Mouse (Mus musculus): ENCODE measurements around the gene Paqr9. TPM values are rescaled to one million over a fixed set of nuclear protein-coding genes. Genes with fewer than 3 reads are reported as not detected.

Gene Paqr9
- polyA plus RNA-seq, 1 experiment: 14.9 TPM

GRCm38 (mm10) chr9:95572558-95572957 lies 13.1 kb downstream of the Paqr9 start:
- no peak for DNase-seq (ENCODE audit: extremely low spot score in 1 of 2, low spot score in 1 of 2)

GRCm38 (mm10) chr9:95574116-95574515 lies 14.7 kb downstream of the Paqr9 start:
- DNase-seq (ENCODE audit: extremely low spot score in 1 of 2, low spot score in 1 of 2): no peak

GRCm38 (mm10) chr9:95577502-95577901 lies 18.0 kb downstream of the Paqr9 start:
- no peak for DNase-seq (ENCODE audit: extremely low spot score in 1 of 2, low spot score in 1 of 2)

- DNase-seq (ENCODE audit: extremely low spot score in 1 of 2, low spot score in 1 of 2): no peak
These were observed 19.0 kb downstream of the Paqr9 start for GRCm38 (mm10) chr9:95578366-95578895.

- peak in 1 of 2 experiments; percentile 27 for DNase-seq (ENCODE audit: extremely low spot score in 1 of 2, low spot score in 1 of 2)
These were observed 21.7 kb downstream of the Paqr9 start for GRCm38 (mm10) chr9:95581021-95581757.

- peak in 1 of 2 experiments; percentile 53 for DNase-seq (ENCODE audit: extremely low spot score in 1 of 2, low spot score in 1 of 2)
These were observed 22.5 kb downstream of the Paqr9 start for GRCm38 (mm10) chr9:95581758-95582515.

- DNase-seq (ENCODE audit: extremely low spot score in 1 of 2, low spot score in 1 of 2): no peak
These were observed 23.1 kb downstream of the Paqr9 start for GRCm38 (mm10) chr9:95582555-95582954.

- no peak for DNase-seq (ENCODE audit: extremely low spot score in 1 of 2, low spot score in 1 of 2)
These were observed 26.6 kb downstream of the Paqr9 start for GRCm38 (mm10) chr9:95586046-95586445.

GRCm38 (mm10) chr9:95588070-95588469 lies 28.6 kb downstream of the Paqr9 start:
- no peak for DNase-seq (ENCODE audit: extremely low spot score in 1 of 2, low spot score in 1 of 2)

- DNase-seq (ENCODE audit: extremely low spot score in 1 of 2, low spot score in 1 of 2): no peak
These were observed 34.8 kb downstream of the Paqr9 start for GRCm38 (mm10) chr9:95594291-95594690.

GRCm38 (mm10) chr9:95597466-95598178 lies 38.2 kb downstream of the Paqr9 start:
- no peak for DNase-seq (ENCODE audit: extremely low spot score in 1 of 2, low spot score in 1 of 2)

- DNase-seq (ENCODE audit: extremely low spot score in 1 of 2, low spot score in 1 of 2): no peak
These were observed 38.8 kb downstream of the Paqr9 start for GRCm38 (mm10) chr9:95598179-95598721.

GRCm38 (mm10) chr9:95599399-95599798 lies 39.9 kb downstream of the Paqr9 start:
- no peak for DNase-seq (ENCODE audit: extremely low spot score in 1 of 2, low spot score in 1 of 2)

GRCm38 (mm10) chr9:95602849-95603248 lies 43.4 kb downstream of the Paqr9 start:
- DNase-seq (ENCODE audit: extremely low spot score in 1 of 2, low spot score in 1 of 2): no peak

GRCm38 (mm10) chr9:95603316-95603715 lies 43.9 kb downstream of the Paqr9 start:
- no peak for DNase-seq (ENCODE audit: extremely low spot score in 1 of 2, low spot score in 1 of 2)

GRCm38 (mm10) chr9:95607196-95607595 lies 47.7 kb downstream of the Paqr9 start:
- no peak for DNase-seq (ENCODE audit: extremely low spot score in 1 of 2, low spot score in 1 of 2)

GRCm38 (mm10) chr9:95612246-95612768 lies 52.9 kb downstream of the Paqr9 start:
- no peak for DNase-seq (ENCODE audit: extremely low spot score in 1 of 2, low spot score in 1 of 2)

GRCm38 (mm10) chr9:95613426-95614127 lies 54.1 kb downstream of the Paqr9 start:
- DNase-seq (ENCODE audit: extremely low spot score in 1 of 2, low spot score in 1 of 2): no peak

- DNase-seq (ENCODE audit: extremely low spot score in 1 of 2, low spot score in 1 of 2): no peak
These were observed 55.6 kb downstream of the Paqr9 start for GRCm38 (mm10) chr9:95614861-95615615.

Data from frontal cortex, adult 2 months (tissue).